Mouse (Mus musculus) small intestine, adult 2 months (tissue): Measurements from ENCODE around the gene Evx2. TPM values are rescaled to one million over a fixed set of nuclear protein-coding genes. Genes with fewer than 3 reads are reported as not detected.
A peak's percentile ranks its signal among the peaks of the same experiment; 100 is the strongest.

Source experiments
- H3K27ac ChIP-seq: fragments of 200-500 bp; 2 replicates; pipeline ENCODE4 v1.5.1; 2012; ENCODE audit warnings: low read depth, low read length, control low read depth, inconsistent platforms; ENCODE audit not compliant: insufficient read depth
- H3K27me3 ChIP-seq: fragments of 200-500 bp; 2 replicates; pipeline ENCODE4 v1.6.1; 2012; ENCODE audit warnings: mild to moderate bottlenecking, moderate library complexity, low read length, inconsistent platforms; ENCODE audit not compliant: control insufficient read depth, insufficient read depth
- H3K36me3 ChIP-seq: fragments of 200-500 bp; 2 replicates; pipeline ENCODE4 v1.6.1; 2012; ENCODE audit warnings: mild to moderate bottlenecking, low read length, control low read depth, inconsistent platforms; ENCODE audit not compliant: control insufficient read depth, insufficient read depth
- H3K4me1 ChIP-seq: fragments of 200-500 bp; 2 replicates; pipeline ENCODE4 v1.6.1; 2012; ENCODE audit warnings: low read length, inconsistent platforms, mixed read lengths; ENCODE audit not compliant: control insufficient read depth, insufficient read depth, insufficient read length
- H3K4me3 ChIP-seq: fragments of 200-500 bp; 2 replicates; pipeline ENCODE4 v1.5.1; 2012; ENCODE audit warnings: low read depth, mild to moderate bottlenecking, control low read depth, inconsistent platforms, low read length, moderate library complexity
- CTCF ChIP-seq: fragments of 200-500 bp; IDR thresholded peaks from 2 replicates; pipeline ENCODE4 v1.5.1; 2012; ENCODE audit warnings: low read depth, mild to moderate bottlenecking, control low read depth, inconsistent platforms, low read length, moderate library complexity, mixed read lengths; ENCODE audit not compliant: insufficient replicate concordance, insufficient read length; ENCODE audit errors: extremely low read depth
- POLR2A ChIP-seq: fragments of 200-500 bp; IDR thresholded peaks from 2 replicates; pipeline ENCODE4 v1.6.1; 2012; ENCODE audit warnings: low read depth, mild to moderate bottlenecking, control low read depth, inconsistent platforms, low read length, moderate library complexity
- WGBS: fragments of 180-500 bp; shearing (Covaris S2); methylation state at CpG from one replicate; pipeline ENCODE4 v1.1.7; 2018; 5-methylcytosine and 5-hydroxymethylcytosine counted together
- polyA plus RNA-seq: library from polyadenylated mRNA; depleted of rRNA; stranded (reverse); fragments of >200 nt; gene quantifications from 2 replicates; pipeline ENCODE4 v1.2.3, GENCODE M21; 2012

The Evx2 gene
- polyA plus RNA-seq, 1 experiment: not detected

- TF ChIP-seq CTCF (no peak), POLR2A (no peak)
- Histone ChIP-seq H3K27me3 (peaks cover 75% of the 10 kb centered on the region), H3K4me1 (peaks cover 6% of the 10 kb centered on the region; the same call in 1 of the 2 replicates), H3K36me3 (no peaks in the 10 kb centered on the region), H3K27ac (no peak overlapping the region), H3K4me3 (no peak overlapping the region)
- WGBS: 5% methylated on average over 30 of the region's 30 CpGs
These were observed 1.3 kb upstream of the Evx2 start for GRCm38 (mm10) chr2:74660421-74661375.

GRCm38 (mm10) chr2:74658667-74659371, 538 bp downstream of the Evx2 start:
- no peak overlapping the region for H3K27ac ChIP-seq
- WGBS: 5% methylated on average over 47 of the region's 47 CpGs
- H3K36me3 ChIP-seq: no peaks in the 10 kb centered on the region
- no peak overlapping the region for H3K4me3 ChIP-seq
- peaks cover 88% of the 10 kb centered on the region for H3K27me3 ChIP-seq
- peaks cover 8% of the 10 kb centered on the region; the same call in 1 of the 2 replicates for H3K4me1 ChIP-seq
- TF ChIP-seq CTCF: no peak
- no peak for TF ChIP-seq POLR2A

GRCm38 (mm10) chr2:74658024-74658666, 1.2 kb downstream of the Evx2 start:
- Histone ChIP-seq H3K27me3 (peaks cover 87% of the 10 kb centered on the region), H3K4me3 (peak overlapping the region; percentile 27)

GRCm38 (mm10) chr2:74657251-74658023, 1.9 kb downstream of the Evx2 start:
- H3K36me3 ChIP-seq: no peaks in the 10 kb centered on the region
- peaks cover 8% of the 10 kb centered on the region; the same call in 1 of the 2 replicates for H3K4me1 ChIP-seq
- H3K27ac ChIP-seq: no peak overlapping the region
- peaks cover 87% of the 10 kb centered on the region for H3K27me3 ChIP-seq
- TF ChIP-seq CTCF (no peak), POLR2A (no peak)
- 5% methylated on average over 62 of the region's 62 CpGs for WGBS
- peak overlapping the region; percentile 27 for H3K4me3 ChIP-seq

More at GRCm38 (mm10) chr2:74658024-74658666, 1.2 kb downstream of the Evx2 start:
- TF ChIP-seq CTCF: no peak
- no peak for TF ChIP-seq POLR2A
- no peaks in the 10 kb centered on the region for H3K36me3 ChIP-seq
- WGBS: 8% methylated on average over 15 of the region's 15 CpGs
- H3K4me1 ChIP-seq: peaks cover 8% of the 10 kb centered on the region; the same call in 1 of the 2 replicates
- H3K27ac ChIP-seq: no peak overlapping the region

- WGBS: 11% methylated on average over 4 of the region's 4 CpGs
- Histone ChIP-seq H3K27ac (no peak overlapping the region), H3K4me1 (peaks cover 8% of the 10 kb centered on the region; the same call in 1 of the 2 replicates), H3K27me3 (peaks cover 85% of the 10 kb centered on the region), H3K36me3 (no peaks in the 10 kb centered on the region), H3K4me3 (no peak overlapping the region)
- no peak for TF ChIP-seq CTCF
- TF ChIP-seq POLR2A: no peak
These were observed 2.7 kb downstream of the Evx2 start for GRCm38 (mm10) chr2:74656632-74657021.

GRCm38 (mm10) chr2:74655821-74656631, 3.3 kb downstream of the Evx2 start:
- H3K27me3 ChIP-seq: peaks cover 83% of the 10 kb centered on the region
- no peaks in the 10 kb centered on the region for H3K36me3 ChIP-seq
- peak overlapping the region; percentile 43 for H3K4me3 ChIP-seq
- H3K4me1 ChIP-seq: peaks cover 8% of the 10 kb centered on the region; the same call in 1 of the 2 replicates
- no peak for TF ChIP-seq CTCF
- no peak for TF ChIP-seq POLR2A
- H3K27ac ChIP-seq: no peak overlapping the region
- 1% methylated on average over 67 of the region's 69 CpGs for WGBS
